Mouse (Mus musculus): ENCODE results near the gene Tbpl1.

DNA sequence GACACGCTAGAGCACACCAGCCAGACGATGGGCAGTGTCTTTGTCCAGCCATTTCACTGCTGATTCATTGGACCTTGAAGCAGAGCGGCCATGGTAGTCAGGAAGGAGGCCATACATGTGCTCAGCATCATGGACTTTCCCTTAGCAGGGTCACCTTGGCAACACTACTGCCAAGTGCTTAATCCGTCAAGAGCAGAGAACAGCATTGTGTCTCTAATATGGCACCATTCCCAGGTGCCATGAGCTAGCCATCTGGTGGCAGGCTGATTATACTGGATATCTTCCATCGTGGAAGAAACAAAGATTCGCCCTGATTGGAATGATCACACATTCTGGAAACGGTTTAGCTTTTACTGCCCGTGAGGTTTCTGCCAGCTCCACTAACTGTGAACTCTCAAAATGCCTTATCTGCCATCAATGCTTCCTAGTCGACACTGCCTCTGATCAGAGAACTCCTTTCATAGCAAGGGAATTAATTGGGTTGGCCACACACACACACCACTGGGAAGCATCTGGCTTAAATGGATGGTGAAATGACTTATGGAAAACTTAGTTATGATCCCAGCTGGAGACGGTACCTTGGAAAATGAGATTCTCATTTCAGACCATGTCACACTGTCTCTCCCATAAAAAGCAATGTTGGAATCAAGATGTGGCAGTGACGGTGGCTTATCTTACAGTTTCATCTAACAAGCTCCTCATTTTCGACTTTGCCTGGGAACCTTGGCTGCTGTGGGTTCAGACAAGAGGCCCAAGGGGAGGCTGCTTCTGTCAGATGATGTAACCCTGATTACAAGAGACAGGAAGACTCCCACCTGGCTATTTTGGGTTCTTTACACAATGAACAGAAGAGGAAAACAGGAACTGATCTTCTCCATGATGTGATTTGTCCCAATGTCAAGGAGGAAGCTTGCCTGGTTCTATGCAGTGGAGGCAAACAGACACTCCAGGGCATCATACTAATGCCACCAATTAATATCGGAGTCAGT, 14.9 kb upstream of the Tbpl1 start:
- TF ChIP-seq CTCF (IDR thresholded peaks at IDR 0.05; ENCODE audit: control insufficient read depth, insufficient read depth, insufficient replicate concordance, low read depth, low read length) (no peak), POLR2A (IDR thresholded peaks at IDR 0.05; ENCODE audit: control insufficient read depth, low read depth, low read length) (no peak)

Measured in testis, adult 2 months (tissue).